Mouse (Mus musculus): ENCODE results near the gene Snap23. TPM values are rescaled to one million over a fixed set of nuclear protein-coding genes. Genes with fewer than 3 reads are reported as not detected.

Gene Snap23
- polyA plus RNA-seq, 1 experiment from 2014 or later: 55.3 TPM

Other genes with a start within 250 kb of the Snap23 start
- 35.4 and 39.1 TPM in 2 replicates for gene Vps39, start 214.5 kb upstream of the Snap23 start, polyA plus RNA-seq (2014; fragmentation: Nextera tagmentation; extraction: Ambion mirVana)
- gene Ganc, start 163.8 kb upstream of the Snap23 start, polyA plus RNA-seq (2014; fragmentation: Nextera tagmentation; extraction: Ambion mirVana): 8.8 and 9.2 TPM in 2 replicates
- 11.9 and 17.0 TPM in 2 replicates for gene Tmem87a, start 163.6 kb upstream of the Snap23 start, polyA plus RNA-seq (2014; fragmentation: Nextera tagmentation; extraction: Ambion mirVana)
- 1.6 and 1.7 TPM in 2 replicates for gene Capn3, start 111.7 kb upstream of the Snap23 start, polyA plus RNA-seq (2014; fragmentation: Nextera tagmentation; extraction: Ambion mirVana)
- gene Zfp106, start 3.8 kb upstream of the Snap23 start, polyA plus RNA-seq (2014; fragmentation: Nextera tagmentation; extraction: Ambion mirVana): 59.8 and 72.6 TPM in 2 replicates
- gene Haus2, start 41.7 kb downstream of the Snap23 start, polyA plus RNA-seq (2014; fragmentation: Nextera tagmentation; extraction: Ambion mirVana): 36.0 and 40.6 TPM in 2 replicates
- gene Lrrc57, start 41.8 kb downstream of the Snap23 start, polyA plus RNA-seq (2014; fragmentation: Nextera tagmentation; extraction: Ambion mirVana): 34.0 and 39.3 TPM in 2 replicates
- gene Stard9, start 61.5 kb downstream of the Snap23 start, polyA plus RNA-seq (2014; fragmentation: Nextera tagmentation; extraction: Ambion mirVana): 3.5 and 6.4 TPM in 2 replicates